Mouse (Mus musculus) neural tube, embryonic 14.5 days (tissue): Measurements from ENCODE around the gene Set. TPM values are rescaled to one million over a fixed set of nuclear protein-coding genes. Genes with fewer than 3 reads are reported as not detected.

Experiments
- ATAC-seq: fragments of 200-750 bp; cut with Nextera tagmentation; 2 replicates; pipeline ENCODE4 v1.8.0; 2017; ENCODE audit warnings: low read depth, mild to moderate bottlenecking, moderate TSS enrichment, moderate library complexity
- H3K27ac ChIP-seq: fragments of 300-500 bp; sonication (generic); 2 replicates; pipeline ENCODE4 v1.5.1; 2014; ENCODE audit warnings: low read depth, mild to moderate bottlenecking, control low read depth, low read length, moderate library complexity, mixed read lengths
- H3K27me3 ChIP-seq: fragments of 300-500 bp; sonication (generic); 2 replicates; pipeline ENCODE4 v1.6.1; 2014; ENCODE audit warnings: low read length; ENCODE audit not compliant: control insufficient read depth, insufficient read depth
- H3K36me3 ChIP-seq: fragments of 300-500 bp; sonication (generic); 2 replicates; pipeline ENCODE4 v1.6.1; 2014; ENCODE audit warnings: low read length, mixed read lengths; ENCODE audit not compliant: control insufficient read depth, insufficient read depth
- H3K4me1 ChIP-seq: fragments of 300-500 bp; sonication (generic); 2 replicates; pipeline ENCODE4 v1.6.1; 2014; ENCODE audit warnings: low read length; ENCODE audit not compliant: control insufficient read depth, insufficient read depth
- H3K4me2 ChIP-seq: fragments of 300-500 bp; sonication (generic); 2 replicates; pipeline ENCODE4 v1.6.1; 2014; ENCODE audit warnings: mild to moderate bottlenecking, low read depth, low read length, control low read depth
- H3K4me3 ChIP-seq: fragments of 300-500 bp; sonication (generic); 2 replicates; pipeline ENCODE4 v1.5.1; 2014; ENCODE audit warnings: low read depth, low read length, control low read depth, mixed read lengths
- H3K9ac ChIP-seq: fragments of 300-500 bp; sonication (generic); replicated peaks from 2 replicates; pipeline ENCODE4 v1.6.1; 2014; ENCODE audit warnings: low read depth, mild to moderate bottlenecking, control low read depth, low read length, mixed read lengths
- H3K9me3 ChIP-seq: fragments of 300-500 bp; sonication (generic); 2 replicates; pipeline ENCODE4 v1.6.1; 2016; ENCODE audit warnings: low read length; ENCODE audit not compliant: control insufficient read depth
- WGBS: fragments of 180-500 bp; shearing (Covaris S2); extraction: QIAGEN DNeasy Blood & Tissue Kit; methylation state at CpG from one replicate; pipeline ENCODE4 v1.1.7; 2014; 5-methylcytosine and 5-hydroxymethylcytosine counted together
- polyA plus RNA-seq: library from polyadenylated mRNA; unstranded; fragments of >200 nt; fragmentation: Nextera tagmentation; extraction: Ambion mirVana; gene quantifications from 2 replicates; pipeline ENCODE4 v1.2.1, GENCODE M21; 2014

The Set gene
- polyA plus RNA-seq, 1 experiment from 2014 or later, result 315 TPM

DNA sequence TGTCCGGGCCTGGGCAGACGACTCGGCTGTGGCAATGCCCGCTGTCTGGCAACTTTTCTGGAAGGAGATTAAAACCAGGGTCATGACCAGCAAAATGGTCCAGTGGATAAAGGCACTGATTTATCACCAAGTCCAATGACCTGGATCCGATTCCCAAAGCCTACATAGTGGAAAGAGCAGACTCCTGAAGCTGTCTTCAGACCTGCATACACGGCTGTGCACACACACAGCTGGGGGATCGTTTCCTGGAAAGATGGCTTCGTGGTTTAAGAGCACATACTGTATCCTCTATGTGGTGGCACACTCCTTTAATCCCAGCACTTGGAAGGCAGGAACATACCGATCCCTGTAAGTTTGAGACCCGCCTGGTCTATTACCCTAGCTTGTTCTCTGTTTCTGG is 18.8 kb upstream of the Set start:
- ATAC-seq, result no peak
- Histone ChIP-seq H3K9me3 (no peaks in the 10 kb centered on the region), H3K4me1 (no peaks in the 10 kb centered on the region), H3K4me3 (no peak overlapping the region), H3K4me2 (no peak overlapping the region), H3K9ac (no peak overlapping the region), H3K36me3 (peaks cover 4% of the 10 kb centered on the region; the same call in 1 of the 2 replicates), H3K27ac (no peak overlapping the region), H3K27me3 (no peaks in the 10 kb centered on the region)
- 94% methylated on average over 10 of the region's 10 CpGs for WGBS

DNA sequence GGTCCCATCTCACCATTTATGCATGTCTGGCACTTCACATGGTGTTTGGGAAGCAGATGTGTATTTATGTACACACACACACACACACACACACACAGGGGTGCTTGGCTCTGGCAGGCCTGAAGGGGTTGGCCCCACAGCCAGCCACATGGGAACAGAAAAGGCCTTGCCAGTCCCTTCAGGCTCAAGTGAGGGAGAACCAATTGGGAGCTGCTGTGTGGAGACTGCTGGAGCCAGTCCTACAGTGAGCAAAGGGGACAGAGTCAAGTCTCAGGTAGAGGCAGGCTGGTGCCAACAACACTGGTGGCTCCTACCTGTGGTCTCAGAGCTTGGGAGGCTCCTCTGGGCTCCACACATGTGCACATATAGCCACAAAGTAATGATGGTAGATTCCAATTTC is 17.5 kb upstream of the Set start:
- no peaks in the 10 kb centered on the region for H3K4me1 ChIP-seq
- ATAC-seq, result no peak
- H3K27ac ChIP-seq, result no peak overlapping the region
- H3K27me3 ChIP-seq, result no peaks in the 10 kb centered on the region
- no peak overlapping the region for H3K9ac ChIP-seq
- no peaks in the 10 kb centered on the region for H3K9me3 ChIP-seq
- H3K36me3 ChIP-seq, result 0 out of 2 replicates have a peak, but pooled peaks cover 4% of the 10 kb centered on the region
- H3K4me2 ChIP-seq, result no peak overlapping the region
- no peak overlapping the region for H3K4me3 ChIP-seq

- under 1% methylated on average over 4 of the region's 4 CpGs for WGBS
- Histone ChIP-seq H3K36me3 (0 out of 2 replicates have a peak, but pooled peaks cover 3% of the 10 kb centered on the region), H3K4me3 (no peak overlapping the region), H3K27me3 (no peaks in the 10 kb centered on the region), H3K9me3 (no peaks in the 10 kb centered on the region), H3K4me2 (no peak overlapping the region), H3K4me1 (no peaks in the 10 kb centered on the region), H3K27ac (no peak overlapping the region), H3K9ac (no peak overlapping the region)
- peak; percentile 58; the same call in 1 of the 2 replicates for ATAC-seq
These were observed 14.7 kb upstream of the Set start for GRCm38 (mm10) chr2:30042445-30042844.

GRCm38 (mm10) chr2:30044550-30044949 is 12.6 kb upstream of the Set start:
- H3K27me3 ChIP-seq, result no peaks in the 10 kb centered on the region
- no peaks in the 10 kb centered on the region for H3K36me3 ChIP-seq
- no peak overlapping the region for H3K9ac ChIP-seq
- no peaks in the 10 kb centered on the region for H3K4me1 ChIP-seq
- H3K4me2 ChIP-seq, result no peak overlapping the region
- ATAC-seq, result no peak
- no peak overlapping the region for H3K4me3 ChIP-seq
- no peak overlapping the region for H3K27ac ChIP-seq
- H3K9me3 ChIP-seq, result no peaks in the 10 kb centered on the region
- WGBS, result 84% methylated on average over 4 of the region's 5 CpGs

DNA sequence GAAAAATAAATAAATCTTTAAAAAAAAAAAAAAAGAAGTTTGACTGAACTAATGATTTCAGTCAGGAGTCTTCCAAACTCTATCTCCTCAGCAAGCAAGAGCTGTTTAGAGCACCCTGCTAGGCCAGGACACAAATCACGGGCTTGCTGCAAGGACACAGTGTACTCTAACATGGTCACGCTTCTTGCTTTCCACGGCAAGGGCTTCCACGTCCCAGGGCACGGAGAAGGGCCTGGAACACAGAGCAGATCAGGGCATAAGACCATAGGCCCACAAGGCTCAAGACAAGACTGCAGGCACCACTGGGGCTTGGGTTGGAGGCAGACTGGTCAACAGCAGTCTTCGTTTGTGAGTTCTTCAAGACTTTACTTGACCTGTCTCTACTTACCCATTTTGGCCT is 10.1 kb upstream of the Set start:
- H3K4me1 ChIP-seq, result no peaks in the 10 kb centered on the region
- H3K4me2 ChIP-seq, result no peak overlapping the region
- 95% methylated on average over 6 of the region's 6 CpGs for WGBS
- H3K27me3 ChIP-seq, result no peaks in the 10 kb centered on the region
- no peak overlapping the region for H3K4me3 ChIP-seq
- no peaks in the 10 kb centered on the region for H3K9me3 ChIP-seq
- H3K9ac ChIP-seq, result no peak overlapping the region
- no peak overlapping the region for H3K27ac ChIP-seq
- no peaks in the 10 kb centered on the region for H3K36me3 ChIP-seq
- no peak for ATAC-seq

DNA sequence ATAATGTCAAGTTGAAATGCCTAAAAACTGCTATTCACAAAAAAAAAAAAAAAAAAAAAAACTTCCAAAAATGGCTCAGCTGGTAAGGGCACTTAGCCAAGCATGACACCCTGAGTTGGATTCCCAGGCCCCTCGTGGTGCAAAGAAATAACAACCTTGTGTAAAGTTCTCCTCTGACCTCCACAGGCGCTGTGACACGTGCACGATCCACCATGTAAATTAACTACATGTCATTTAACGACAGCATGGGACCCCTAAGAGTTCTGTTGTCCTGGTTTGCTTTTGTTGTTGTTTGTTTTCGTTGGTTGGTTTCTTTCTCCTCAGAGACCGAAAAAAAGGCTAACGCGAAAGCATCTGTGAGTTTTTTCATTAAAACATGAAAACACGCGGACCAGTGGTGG is 9.1 kb upstream of the Set start:
- H3K4me1 ChIP-seq, result no peaks in the 10 kb centered on the region
- no peak overlapping the region; the same call in 1 of the 2 replicates for H3K27ac ChIP-seq
- WGBS, result 54% methylated on average over 11 of the region's 11 CpGs
- peak overlapping the region; percentile 60 for H3K4me3 ChIP-seq
- H3K27me3 ChIP-seq, result no peaks in the 10 kb centered on the region
- H3K36me3 ChIP-seq, result no peaks in the 10 kb centered on the region
- no peaks in the 10 kb centered on the region for H3K9me3 ChIP-seq
- H3K4me2 ChIP-seq, result peak overlapping the region; percentile 55
- no peak for ATAC-seq
- H3K9ac ChIP-seq, result peak overlapping the region; percentile 57

- peak; percentile 95 for ATAC-seq
These were observed 8.3 kb upstream of the Set start, which contains the start of gene Wdr34 for GRCm38 (mm10) chr2:30048699-30049388. TSS of gene Wdr34 (minus strand) at chr2:30048881.

DNA sequence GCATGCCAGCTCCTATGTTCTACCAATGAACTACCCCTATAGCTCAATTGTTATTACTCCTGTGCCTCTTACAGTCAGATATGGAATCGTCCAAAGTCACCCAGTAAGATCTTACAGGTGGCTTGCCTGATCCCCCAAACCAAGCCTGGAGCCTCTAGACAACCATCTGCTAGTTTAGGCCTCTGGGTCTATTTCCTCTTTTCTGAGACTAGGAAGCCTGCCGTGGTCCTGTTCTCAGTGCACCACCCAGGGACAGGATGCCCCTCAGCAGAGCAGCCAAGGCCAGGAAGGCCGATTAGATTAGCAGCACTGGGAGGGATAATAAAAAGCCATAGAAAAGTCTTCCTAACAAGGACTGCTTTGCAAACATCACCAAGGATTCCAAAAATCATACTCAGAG is 7.3 kb upstream of the Set start:
- H3K9me3 ChIP-seq, result no peaks in the 10 kb centered on the region
- no peak overlapping the region for H3K4me2 ChIP-seq
- H3K27me3 ChIP-seq, result no peaks in the 10 kb centered on the region
- H3K4me1 ChIP-seq, result no peaks in the 10 kb centered on the region
- ATAC-seq, result no peak
- H3K36me3 ChIP-seq, result no peaks in the 10 kb centered on the region
- WGBS, result 96% methylated on average over 3 of the region's 3 CpGs
- no peak overlapping the region for H3K9ac ChIP-seq
- H3K27ac ChIP-seq, result no peak overlapping the region
- no peak overlapping the region; the same call in 1 of the 2 replicates for H3K4me3 ChIP-seq

More at GRCm38 (mm10) chr2:30048699-30049388, 8.3 kb upstream of the Set start, which contains the start of gene Wdr34:
- peak within 1 kb of the TSS; percentile 60 for H3K4me3 ChIP-seq
- no peaks in the 10 kb centered on the region for H3K9me3 ChIP-seq
- H3K4me1 ChIP-seq, result no peaks in the 10 kb centered on the region
- H3K9ac ChIP-seq, result peak within 1 kb of the TSS; percentile 57
- H3K36me3 ChIP-seq, result no peaks in the 10 kb centered on the region
- WGBS, result under 1% methylated on average over 48 of the region's 54 CpGs
- H3K4me2 ChIP-seq, result peak within 1 kb of the TSS; percentile 55
- H3K27me3 ChIP-seq, result no peaks in the 10 kb centered on the region
- H3K27ac ChIP-seq, result peak within 1 kb of the TSS; percentile 92

DNA sequence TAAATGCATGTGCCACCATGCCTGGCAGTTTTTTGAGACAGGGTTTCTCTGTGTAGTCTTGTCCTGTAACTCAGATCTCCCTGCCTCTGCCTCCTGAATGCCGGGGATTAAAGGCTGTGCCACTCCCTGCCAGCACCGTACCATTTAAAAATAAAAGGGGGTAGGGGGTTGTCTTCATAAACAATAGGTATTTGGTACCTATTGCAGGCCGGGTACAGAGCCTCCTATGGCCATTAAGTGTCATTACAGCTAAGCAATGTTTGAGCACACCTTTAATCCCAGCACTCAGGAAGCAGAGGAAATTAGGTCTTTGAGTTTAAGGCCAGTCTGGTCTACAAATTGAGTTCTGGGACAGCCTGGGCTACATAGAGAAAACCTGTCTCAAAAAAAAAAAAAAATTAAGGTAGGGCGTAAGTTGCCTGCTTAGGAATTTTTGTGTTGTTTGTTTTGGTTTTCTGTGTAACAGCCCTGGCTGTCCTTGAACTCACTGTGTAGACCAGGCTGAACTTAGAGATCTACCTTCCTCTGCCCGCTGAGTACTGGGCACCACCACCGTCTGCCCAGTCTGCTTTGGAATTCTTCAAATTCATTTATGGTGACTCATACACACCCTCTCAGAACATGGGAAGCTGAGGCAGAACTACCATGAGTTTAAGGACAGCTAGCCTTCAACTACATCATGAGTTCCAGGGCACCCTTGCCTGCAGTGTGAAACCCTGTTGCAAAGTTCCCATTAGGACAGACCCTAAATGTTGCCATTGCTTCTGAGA is 5.0 kb upstream of the Set start:
- no peaks in the 10 kb centered on the region for H3K9me3 ChIP-seq
- 49% methylated on average over 6 of the region's 6 CpGs for WGBS
- no peak overlapping the region for H3K4me3 ChIP-seq
- H3K4me1 ChIP-seq, result no peaks in the 10 kb centered on the region
- no peak for ATAC-seq
- no peak overlapping the region for H3K9ac ChIP-seq
- no peaks in the 10 kb centered on the region for H3K27me3 ChIP-seq
- no peak overlapping the region for H3K4me2 ChIP-seq
- H3K36me3 ChIP-seq, result no peaks in the 10 kb centered on the region
- H3K27ac ChIP-seq, result no peak overlapping the region
